Mouse (Mus musculus): ENCODE data around the gene Gfer. TPM values are rescaled to one million over a fixed set of nuclear protein-coding genes. Genes with fewer than 3 reads are reported as not detected.
A peak's percentile ranks its signal among the peaks of the same experiment; 100 is the strongest.
"Not testable (repeated sequence)": the region's sequence is repeated elsewhere in the genome, so short reads cannot be mapped to it uniquely, and the experiment has no call there.

Gene Gfer
- polyA plus RNA-seq, 1 experiment from 2014 or later, result 53.5 TPM

- Histone ChIP-seq H3K27ac (no peak overlapping the region), H3K4me1 (replicated peaks) (peaks cover 32% of the 10 kb centered on the region), H3K9ac (replicated peaks) (0 out of 2 replicates have a peak overlapping the region, but pooled peaks have one; percentile 19), H3K4me3 (replicated peaks) (0 out of 2 replicates have a peak overlapping the region, but pooled peaks have one; percentile 8), H3K36me3 (peaks cover 33% of the 10 kb centered on the region), H3K9me3 (no peaks in the 10 kb centered on the region), H3K4me2 (peak overlapping the region; percentile 82), H3K27me3 (no peaks in the 10 kb centered on the region)
- 34% methylated on average over 13 of the region's 13 CpGs for WGBS
- no peak for ATAC-seq (ENCODE audit: insufficient number of reproducible peaks, insufficient read depth, low FRiP score, low TSS enrichment, low read depth)
Observed at GRCm38 (mm10) chr17:24722220-24722924, 26.4 kb upstream of the Gfer start.

GRCm38 (mm10) chr17:24721383-24721955 lies 25.5 kb upstream of the Gfer start:
- peak overlapping the region; percentile 82 for H3K4me2 ChIP-seq
- not testable (repeated sequence) for H3K9me3 ChIP-seq; H3K27me3 ChIP-seq; ATAC-seq (ENCODE audit: insufficient number of reproducible peaks, insufficient read depth, low FRiP score, low TSS enrichment, low read depth); H3K27ac ChIP-seq
- H3K4me1 ChIP-seq (replicated peaks), result peaks cover 32% of the 10 kb centered on the region
- peak overlapping the region; percentile 65 for H3K9ac ChIP-seq (replicated peaks)
- peak overlapping the region; percentile 81 for H3K4me3 ChIP-seq (replicated peaks)
- H3K36me3 ChIP-seq, result peaks cover 41% of the 10 kb centered on the region
- WGBS, result 57% methylated on average over 7 of the region's 7 CpGs

GRCm38 (mm10) chr17:24720616-24721015 lies 24.7 kb upstream of the Gfer start:
- Histone ChIP-seq H3K36me3 (peaks cover 49% of the 10 kb centered on the region), H3K4me3 (replicated peaks) (peak overlapping the region; percentile 81), H3K27ac (peak overlapping the region; percentile 93), H3K9ac (replicated peaks) (peak overlapping the region; percentile 88), H3K4me2 (peak overlapping the region; percentile 82), H3K4me1 (replicated peaks) (peaks cover 32% of the 10 kb centered on the region)
- not testable (repeated sequence) for H3K27me3 ChIP-seq; H3K9me3 ChIP-seq; ATAC-seq (ENCODE audit: insufficient number of reproducible peaks, insufficient read depth, low FRiP score, low TSS enrichment, low read depth)
- under 1% methylated on average over 11 of the region's 11 CpGs for WGBS

GRCm38 (mm10) chr17:24719494-24720222 lies 23.7 kb upstream of the Gfer start:
- Histone ChIP-seq H3K4me1 (replicated peaks) (peaks cover 32% of the 10 kb centered on the region), H3K9me3 (no peaks in the 10 kb centered on the region), H3K9ac (replicated peaks) (peak overlapping the region; percentile 90), H3K4me3 (replicated peaks) (peak overlapping the region; percentile 81), H3K27ac (peak overlapping the region; percentile 93), H3K27me3 (no peaks in the 10 kb centered on the region), H3K36me3 (peaks cover 53% of the 10 kb centered on the region), H3K4me2 (peak overlapping the region; percentile 82)
- WGBS, result under 1% methylated on average over 61 of the region's 61 CpGs
- peak; percentile 97 for ATAC-seq (ENCODE audit: insufficient number of reproducible peaks, insufficient read depth, low FRiP score, low TSS enrichment, low read depth)

GRCm38 (mm10) chr17:24718938-24719337 lies 23.0 kb upstream of the Gfer start:
- peaks cover 32% of the 10 kb centered on the region for H3K4me1 ChIP-seq (replicated peaks)
- H3K27ac ChIP-seq; H3K9me3 ChIP-seq; ATAC-seq (ENCODE audit: insufficient number of reproducible peaks, insufficient read depth, low FRiP score, low TSS enrichment, low read depth); H3K27me3 ChIP-seq: not testable (repeated sequence)
- peak overlapping the region; percentile 81 for H3K4me3 ChIP-seq (replicated peaks)
- peaks cover 53% of the 10 kb centered on the region for H3K36me3 ChIP-seq
- WGBS, result 64% methylated on average over 5 of the region's 5 CpGs
- H3K4me2 ChIP-seq, result peak overlapping the region; percentile 70
- H3K9ac ChIP-seq (replicated peaks), result peak overlapping the region; percentile 90

- Histone ChIP-seq H3K27me3 (no peaks in the 10 kb centered on the region), H3K4me3 (replicated peaks) (peak within 1 kb of the TSS; percentile 81), H3K27ac (no peak within 1 kb of the TSS), H3K36me3 (peaks cover 53% of the 10 kb centered on the region), H3K9ac (replicated peaks) (peak within 1 kb of the TSS; percentile 90), H3K4me1 (replicated peaks) (peaks cover 25% of the 10 kb centered on the region), H3K4me2 (peak within 1 kb of the TSS; percentile 70), H3K9me3 (no peaks in the 10 kb centered on the region)
- WGBS, result 86% methylated on average over 4 of the region's 4 CpGs
- no peak for ATAC-seq (ENCODE audit: insufficient number of reproducible peaks, insufficient read depth, low FRiP score, low TSS enrichment, low read depth)
Observed at GRCm38 (mm10) chr17:24717943-24718342, 22.0 kb upstream of the Gfer start, which contains the start of the genes Rnf151 and Rps2. Gene Rnf151, minus strand, starts transcription at chr17:24718063. Gene Rps2, plus strand, starts transcription at chr17:24718116.

- H3K36me3 ChIP-seq, result peaks cover 39% of the 10 kb centered on the region
- H3K27me3 ChIP-seq, result no peaks in the 10 kb centered on the region
- no peak overlapping the region for H3K9ac ChIP-seq (replicated peaks)
- H3K4me2 ChIP-seq, result no peak overlapping the region
- 96% methylated on average over 15 of the region's 15 CpGs for WGBS
- H3K27ac ChIP-seq, result no peak overlapping the region
- no peak for ATAC-seq (ENCODE audit: insufficient number of reproducible peaks, insufficient read depth, low FRiP score, low TSS enrichment, low read depth)
- peaks cover 9% of the 10 kb centered on the region for H3K4me1 ChIP-seq (replicated peaks)
- no peak overlapping the region for H3K4me3 ChIP-seq (replicated peaks)
- H3K9me3 ChIP-seq, result no peaks in the 10 kb centered on the region
Observed at GRCm38 (mm10) chr17:24716166-24716682, 20.3 kb upstream of the Gfer start.

- H3K4me1 ChIP-seq (replicated peaks), result peaks cover 6% of the 10 kb centered on the region
- ATAC-seq (ENCODE audit: insufficient number of reproducible peaks, insufficient read depth, low FRiP score, low TSS enrichment, low read depth), result no peak
- H3K27me3 ChIP-seq, result no peaks in the 10 kb centered on the region
- no peak overlapping the region for H3K27ac ChIP-seq
- 65% methylated on average over 6 of the region's 6 CpGs for WGBS
- H3K4me2 ChIP-seq, result no peak overlapping the region
- no peaks in the 10 kb centered on the region for H3K9me3 ChIP-seq
- H3K4me3 ChIP-seq (replicated peaks), result no peak overlapping the region
- H3K9ac ChIP-seq (replicated peaks), result no peak overlapping the region
- peaks cover 35% of the 10 kb centered on the region for H3K36me3 ChIP-seq
Observed at GRCm38 (mm10) chr17:24715556-24715955, 19.6 kb upstream of the Gfer start.

- Histone ChIP-seq H3K9me3 (no peaks in the 10 kb centered on the region), H3K4me3 (replicated peaks) (peak overlapping the region; percentile 85; the same call in 1 of the 2 replicates), H3K9ac (replicated peaks) (no peak overlapping the region), H3K36me3 (peaks cover 19% of the 10 kb centered on the region), H3K4me2 (peak overlapping the region; percentile 85; the same call in 1 of the 2 replicates), H3K4me1 (replicated peaks) (peaks cover 14% of the 10 kb centered on the region; the same call in 1 of the 2 replicates), H3K27me3 (no peaks in the 10 kb centered on the region), H3K27ac (no peak overlapping the region)
- no peak for ATAC-seq (ENCODE audit: insufficient number of reproducible peaks, insufficient read depth, low FRiP score, low TSS enrichment, low read depth)
- WGBS, result 31% methylated on average over 2 of the region's 2 CpGs
Observed at GRCm38 (mm10) chr17:24708646-24709045, 12.7 kb upstream of the Gfer start.

- H3K4me3 ChIP-seq (replicated peaks), result peak overlapping the region; percentile 85
- peaks cover 25% of the 10 kb centered on the region for H3K36me3 ChIP-seq
- ATAC-seq (ENCODE audit: insufficient number of reproducible peaks, insufficient read depth, low FRiP score, low TSS enrichment, low read depth), result 0 out of 2 replicates have a peak, but pooled peaks have one; percentile 13
- peak overlapping the region; percentile 85 for H3K4me2 ChIP-seq
- H3K27ac ChIP-seq, result peak overlapping the region; percentile 78
- WGBS, result 6% methylated on average over 24 of the region's 24 CpGs
- no peaks in the 10 kb centered on the region for H3K27me3 ChIP-seq
- H3K9ac ChIP-seq (replicated peaks), result peak overlapping the region; percentile 73
- H3K4me1 ChIP-seq (replicated peaks), result peaks cover 14% of the 10 kb centered on the region; the same call in 1 of the 2 replicates
- H3K9me3 ChIP-seq, result no peaks in the 10 kb centered on the region
Observed at GRCm38 (mm10) chr17:24707801-24708425, 12.0 kb upstream of the Gfer start.
